Comparison of ENCODE assay signal across 9 mouse cellular contexts in the genomic region with DNA sequence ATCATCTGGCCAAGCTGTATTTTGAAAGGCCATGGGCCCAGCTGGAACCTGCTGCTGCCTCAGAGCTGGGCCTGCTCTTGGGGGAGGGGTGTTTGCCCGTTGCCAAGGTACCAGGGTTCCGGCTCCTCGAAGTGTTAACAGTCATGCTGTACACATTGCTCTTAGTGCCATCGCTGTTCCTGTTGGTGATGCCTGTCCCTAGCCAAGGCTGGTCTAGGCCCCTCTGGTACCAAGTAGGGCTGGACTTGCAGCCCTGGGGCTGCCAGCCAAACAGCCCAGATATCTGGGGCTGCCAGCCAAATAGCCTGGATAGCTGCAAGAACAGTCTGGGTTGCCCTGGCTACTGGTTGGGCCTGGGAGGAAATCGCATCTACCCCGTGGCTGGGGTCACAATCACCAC. TPM values are rescaled to one million over a fixed set of nuclear protein-coding genes. Genes with fewer than 3 reads are reported as not detected.
DNase-seq lines count a peak whose midpoint lies in the region.
"Had no signal": no experiment of that assay in that cellular context is flagged by ENCODE, and none has a peak within 500 bp of the region (broad histone marks: within the 10 kb centered on the region; RNA-seq: fewer than 3 reads in every experiment).

TSS of gene Tmem89 (plus strand) at position 129 of the 400 bp plus-strand sequence.

- DNase-seq in cerebellum, adult 9-10 months, result peak; percentile 48
- DNase-seq in cerebellum, adult 11 months, result no peak
- peak; percentile 19 for DNase-seq in NIH3T3 (ENCODE audit: low read depth)
- peak; percentile 52 for DNase-seq in heart, adult 8-10 months (ENCODE audit: low spot score)
- peak; percentile 42 to 62 for DNase-seq in left cerebral cortex, postnatal 25 days (ENCODE audit: low spot score in 2 of 2)
- no peak for DNase-seq in kidney, adult 18-20 months
- DNase-seq in thymus, postnatal 4 days, result no peak
- no peak for DNase-seq in spleen, postnatal 14 days (ENCODE audit: low spot score in 2 of 2)

- intact Hi-C loops in left cerebral cortex, postnatal 25 days (cut with DNase I), result no loop called here

RNA-seq across cellular contexts. Expression of gene Tmem89, which starts in this region (rescaled TPM):
- total RNA-seq in heart, adult 8-10 months (2022), result under 1 TPM in 1 of 4 experiments, not detected in 3; 0.28 TPM
- total RNA-seq in left cerebral cortex, postnatal 25 days (2021), result under 1 TPM in 1 of 2 experiments, not detected in 1; 0.39 TPM
- total RNA-seq: neutrophil, adult 5-6 weeks had no signal

Comparison
In these comparisons a context has a peak if more than half of its experiments do, and no peak if none do; other contexts are left out.
1. DNase-seq: peak in cerebellum, adult 9-10 months (single experiment) and NIH3T3 (single experiment); none in cerebellum, adult 11 months (single experiment), kidney, adult 18-20 months (single experiment), thymus, postnatal 4 days (single experiment) and spleen, postnatal 14 days (0 of 2).
2. Peak in DNase-seq in heart, adult 8-10 months; RNA of the gene not detected or under 1 TPM.
3. Peak in DNase-seq in left cerebral cortex, postnatal 25 days; RNA of the gene not detected or under 1 TPM.